Mouse (Mus musculus) E14TG2a.4 (cell line): ENCODE measurements around the gene Olfr616.
"Not testable (repeated sequence)": the region's sequence is repeated elsewhere in the genome, so short reads cannot be mapped to it uniquely, and the experiment has no call there.

Experiments
- CTCF ChIP-seq: conservative IDR thresholded peaks from 2 replicates; pipeline ENCODE4 v1.5.1; 2014; ENCODE audit warnings: low read length
- NANOG ChIP-seq: IDR thresholded peaks from 2 replicates; pipeline ENCODE4 v1.6.1; 2014; ENCODE audit warnings: borderline replicate concordance, low read length, mixed read lengths

DNA sequence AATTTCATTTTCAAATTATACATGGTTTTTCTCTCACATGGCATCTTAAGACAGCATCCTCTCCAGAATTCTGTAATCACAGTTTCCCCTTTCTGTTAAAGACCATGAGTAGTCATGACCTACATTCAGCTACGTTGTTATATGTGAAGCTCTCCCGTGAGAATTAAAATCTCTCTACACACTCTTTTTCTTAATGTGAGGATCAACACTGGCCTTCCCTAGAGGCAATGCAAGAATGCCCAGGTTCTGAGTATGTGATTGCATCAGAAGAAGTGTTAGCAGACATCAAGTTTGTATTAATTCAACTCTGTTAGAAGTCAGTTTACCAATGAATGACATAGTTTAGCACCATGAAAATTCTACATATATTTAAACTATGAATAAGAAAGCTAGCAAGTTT is 26.3 kb downstream of the Olfr616 start, which contains the start of gene Olfr612:
- not testable (repeated sequence) for TF ChIP-seq CTCF, NANOG
